Mouse (Mus musculus): ENCODE results near the gene Mars. TPM values are rescaled to one million over a fixed set of nuclear protein-coding genes. Genes with fewer than 3 reads are reported as not detected.
"Not testable (repeated sequence)": the region's sequence is repeated elsewhere in the genome, so short reads cannot be mapped to it uniquely, and the experiment has no call there.

Mars gene
- polyA plus RNA-seq, 1 experiment from 2014 or later: 122 TPM

GRCm38 (mm10) chr10:127319969-127320368 is 8.4 kb upstream of the Mars start:
- peaks cover 18% of the 10 kb centered on the region for H3K27me3 ChIP-seq
- no peaks in the 10 kb centered on the region for H3K4me1 ChIP-seq
- no peaks in the 10 kb centered on the region for H3K9me3 ChIP-seq
- no peaks in the 10 kb centered on the region for H3K36me3 ChIP-seq
- no peak overlapping the region for H3K9ac ChIP-seq
- 73% methylated on average over 7 of the region's 7 CpGs for WGBS
- no peak overlapping the region for H3K4me3 ChIP-seq
- no peak overlapping the region for H3K4me2 ChIP-seq (replicated peaks)
- no peak overlapping the region for H3K27ac ChIP-seq
- ATAC-seq (ENCODE audit: low FRiP score, low read depth): no peak

DNA sequence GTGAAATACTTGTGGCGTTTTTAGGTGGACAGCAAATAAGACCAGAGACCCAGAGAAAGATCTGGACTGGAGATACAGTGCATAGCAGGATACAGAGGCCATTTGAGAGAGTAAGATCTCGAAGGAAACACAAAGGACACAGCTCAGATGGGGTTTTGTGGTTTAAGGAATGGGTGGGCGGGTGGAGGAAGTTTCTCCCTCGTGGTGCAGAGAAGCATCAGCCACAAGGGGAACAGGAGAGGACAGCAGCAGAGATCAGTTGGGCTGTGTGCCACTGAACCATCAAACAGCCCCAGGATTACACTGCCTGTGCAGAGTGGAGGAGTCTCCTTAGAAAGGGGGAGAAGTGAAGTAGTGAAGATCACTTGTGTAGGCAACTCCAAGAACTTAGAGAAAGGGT is 6.4 kb upstream of the Mars start:
- H3K27me3 ChIP-seq: peaks cover 10% of the 10 kb centered on the region; the same call in 1 of the 2 replicates
- H3K4me2 ChIP-seq (replicated peaks): no peak overlapping the region
- no peak for ATAC-seq (ENCODE audit: low FRiP score, low read depth)
- H3K9me3 ChIP-seq: no peaks in the 10 kb centered on the region
- no peaks in the 10 kb centered on the region for H3K36me3 ChIP-seq
- 45% methylated on average over 4 of the region's 4 CpGs for WGBS
- H3K4me3 ChIP-seq: no peak overlapping the region
- H3K4me1 ChIP-seq: no peaks in the 10 kb centered on the region
- H3K9ac ChIP-seq: no peak overlapping the region; the same call in 1 of the 2 replicates
- H3K27ac ChIP-seq: no peak overlapping the region

GRCm38 (mm10) chr10:127317277-127317676 is 5.7 kb upstream of the Mars start:
- ATAC-seq (ENCODE audit: low FRiP score, low read depth): no peak
- 87% methylated on average over 2 of the region's 2 CpGs for WGBS

DNA sequence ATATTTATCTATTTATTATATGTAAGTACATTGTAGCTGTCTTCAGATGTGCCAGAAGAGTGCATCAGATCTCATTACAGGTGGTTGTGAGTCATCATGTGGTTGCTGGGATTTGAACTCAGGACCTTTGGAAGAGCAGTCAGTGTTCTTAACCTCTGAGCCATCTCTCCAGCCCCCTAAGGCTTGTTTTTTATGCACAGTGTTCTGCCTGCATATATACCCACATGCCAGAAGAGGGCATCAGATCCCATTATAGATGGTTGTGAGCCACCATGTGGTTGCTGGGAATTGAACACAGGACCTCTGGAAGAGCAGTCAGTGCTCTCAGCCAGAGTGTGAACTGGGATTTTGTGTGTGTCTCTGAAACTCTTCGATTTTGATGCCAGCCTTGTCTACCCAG is 3.4 kb upstream of the Mars start:
- not testable (repeated sequence) for H3K27ac ChIP-seq; H3K36me3 ChIP-seq; H3K9me3 ChIP-seq; H3K4me2 ChIP-seq (replicated peaks); H3K4me3 ChIP-seq; H3K27me3 ChIP-seq; ATAC-seq (ENCODE audit: low FRiP score, low read depth); H3K9ac ChIP-seq
- H3K4me1 ChIP-seq: peaks cover 10% of the 10 kb centered on the region
- WGBS: 83% methylated on average over 1 of the region's 1 CpGs

More at GRCm38 (mm10) chr10:127317277-127317676, 5.7 kb upstream of the Mars start:
- H3K4me2 ChIP-seq (replicated peaks): no peak overlapping the region
- peaks cover 4% of the 10 kb centered on the region; the same call in 1 of the 2 replicates for H3K27me3 ChIP-seq
- H3K27ac ChIP-seq: no peak overlapping the region
- H3K4me3 ChIP-seq: no peak overlapping the region
- no peaks in the 10 kb centered on the region for H3K9me3 ChIP-seq
- H3K9ac ChIP-seq: no peak overlapping the region
- H3K4me1 ChIP-seq: no peaks in the 10 kb centered on the region
- H3K36me3 ChIP-seq: no peaks in the 10 kb centered on the region

DNA sequence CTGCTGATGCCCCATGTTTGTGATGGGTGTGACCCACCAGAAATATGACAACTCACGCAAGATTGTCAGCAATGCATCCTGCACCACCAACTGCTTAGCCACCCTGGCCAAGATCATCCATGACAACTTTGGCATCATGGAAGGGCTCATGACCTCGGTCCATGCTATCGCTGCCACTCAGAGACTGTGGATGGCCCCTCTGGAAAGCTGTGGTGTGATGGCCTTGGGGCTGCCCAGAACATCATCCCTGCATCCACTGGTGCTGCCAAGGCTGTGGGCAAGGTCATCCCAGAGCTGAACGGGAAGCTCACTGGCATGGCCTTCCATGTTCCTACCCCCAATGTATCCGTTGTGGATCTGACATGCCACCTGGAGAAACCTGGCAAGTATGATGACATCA is 1.9 kb upstream of the Mars start:
- not testable (repeated sequence) for H3K4me2 ChIP-seq (replicated peaks); H3K9ac ChIP-seq
- 86% methylated on average over 5 of the region's 5 CpGs for WGBS

DNA sequence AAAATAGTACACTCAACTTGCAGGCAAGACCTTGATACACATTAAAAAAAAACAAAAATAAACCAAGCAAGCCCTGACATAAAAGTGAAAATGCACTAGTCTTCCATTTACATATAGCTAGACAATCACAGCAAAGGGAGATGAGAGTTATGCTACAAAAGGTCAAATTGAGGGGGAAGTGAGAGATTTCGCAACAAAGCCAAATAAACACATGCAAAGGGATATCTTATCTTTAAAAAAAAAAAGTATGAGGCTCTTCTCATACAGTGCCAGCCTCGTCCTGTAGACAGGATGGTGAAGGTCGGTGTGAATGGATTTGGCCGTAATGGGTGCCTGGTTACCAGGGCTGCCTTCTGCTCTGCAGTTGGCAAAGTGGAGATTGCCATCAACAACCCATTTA is 1.3 kb upstream of the Mars start:
- H3K4me1 ChIP-seq: peaks cover 10% of the 10 kb centered on the region
- 82% methylated on average over 4 of the region's 4 CpGs for WGBS
- no peaks in the 10 kb centered on the region for H3K27me3 ChIP-seq
- peaks cover 15% of the 10 kb centered on the region for H3K36me3 ChIP-seq
- no peak overlapping the region for H3K4me3 ChIP-seq
- H3K9me3 ChIP-seq: no peaks in the 10 kb centered on the region
- no peak overlapping the region for H3K4me2 ChIP-seq (replicated peaks)
- no peak overlapping the region for H3K9ac ChIP-seq
- ATAC-seq (ENCODE audit: low FRiP score, low read depth): no peak
- no peak overlapping the region for H3K27ac ChIP-seq

More for the DNA sequence above, 1.9 kb upstream of the Mars start:
- ATAC-seq (ENCODE audit: low FRiP score, low read depth); H3K4me3 ChIP-seq; H3K27me3 ChIP-seq; H3K27ac ChIP-seq; H3K9me3 ChIP-seq; H3K36me3 ChIP-seq: not testable (repeated sequence)
- peaks cover 10% of the 10 kb centered on the region for H3K4me1 ChIP-seq

GRCm38 (mm10) chr10:127312356-127312676 is 730 bp upstream of the Mars start:
- Histone ChIP-seq H3K9ac (peak overlapping the region; percentile 79; the same call in 1 of the 2 replicates), H3K4me3 (peak overlapping the region; percentile 74), H3K27ac (peak overlapping the region; percentile 33; the same call in 1 of the 2 replicates), H3K9me3 (no peaks in the 10 kb centered on the region), H3K4me1 (peaks cover 10% of the 10 kb centered on the region), H3K36me3 (peaks cover 20% of the 10 kb centered on the region), H3K27me3 (no peaks in the 10 kb centered on the region), H3K4me2 (replicated peaks) (peak overlapping the region; percentile 83)
- WGBS: 3% methylated on average over 4 of the region's 4 CpGs
- peak; percentile 38; the same call in 1 of the 2 replicates for ATAC-seq (ENCODE audit: low FRiP score, low read depth)

GRCm38 (mm10) chr10:127310523-127311475 is 787 bp downstream of the Mars start:
- H3K36me3 ChIP-seq: peaks cover 36% of the 10 kb centered on the region
- peak; percentile 45 for ATAC-seq (ENCODE audit: low FRiP score, low read depth)
- peaks cover 10% of the 10 kb centered on the region for H3K4me1 ChIP-seq
- H3K27ac ChIP-seq: peak overlapping the region; percentile 53
- peak overlapping the region; percentile 83 for H3K4me2 ChIP-seq (replicated peaks)
- no peaks in the 10 kb centered on the region for H3K9me3 ChIP-seq
- peak overlapping the region; percentile 79 for H3K9ac ChIP-seq
- H3K27me3 ChIP-seq: no peaks in the 10 kb centered on the region
- H3K4me3 ChIP-seq: peak overlapping the region; percentile 74
- 33% methylated on average over 23 of the region's 23 CpGs for WGBS

DNA sequence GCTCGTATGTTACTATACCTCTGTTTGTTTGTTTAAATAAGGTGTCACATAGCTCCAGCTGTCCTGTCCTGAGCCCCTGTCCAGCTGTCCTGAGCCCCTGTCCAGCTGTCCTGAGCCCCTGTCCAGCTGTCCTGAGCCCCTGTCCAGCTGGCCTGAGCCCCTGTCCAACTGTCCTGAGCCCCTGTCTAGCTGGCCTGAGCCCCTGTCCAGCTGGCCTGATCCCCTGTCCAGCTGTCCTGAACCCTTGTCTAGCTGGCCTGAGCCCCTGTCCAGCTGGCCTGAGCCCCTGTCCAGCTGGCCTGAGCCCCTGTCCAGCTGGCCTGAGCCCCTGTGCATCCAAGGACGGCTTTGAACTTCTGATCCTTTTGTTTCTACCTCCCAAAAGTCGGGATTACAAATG is 2.4 kb downstream of the Mars start:
- H3K27ac ChIP-seq; H3K27me3 ChIP-seq; ATAC-seq (ENCODE audit: low FRiP score, low read depth); H3K9ac ChIP-seq; H3K4me2 ChIP-seq (replicated peaks); H3K4me3 ChIP-seq; H3K9me3 ChIP-seq: not testable (repeated sequence)
- H3K4me1 ChIP-seq: peaks cover 10% of the 10 kb centered on the region
- 90% methylated on average over 3 of the region's 3 CpGs for WGBS
- H3K36me3 ChIP-seq: peaks cover 52% of the 10 kb centered on the region

GRCm38 (mm10) chr10:127303136-127303535 is 8.4 kb downstream of the Mars start:
- no peak overlapping the region for H3K4me3 ChIP-seq
- no peaks in the 10 kb centered on the region for H3K4me1 ChIP-seq
- H3K36me3 ChIP-seq: peaks cover 94% of the 10 kb centered on the region
- no peak overlapping the region for H3K4me2 ChIP-seq (replicated peaks)
- 93% methylated on average over 11 of the region's 11 CpGs for WGBS
- no peak overlapping the region for H3K9ac ChIP-seq
- no peaks in the 10 kb centered on the region for H3K27me3 ChIP-seq
- no peak overlapping the region for H3K27ac ChIP-seq
- ATAC-seq (ENCODE audit: low FRiP score, low read depth): no peak
- no peaks in the 10 kb centered on the region for H3K9me3 ChIP-seq

DNA sequence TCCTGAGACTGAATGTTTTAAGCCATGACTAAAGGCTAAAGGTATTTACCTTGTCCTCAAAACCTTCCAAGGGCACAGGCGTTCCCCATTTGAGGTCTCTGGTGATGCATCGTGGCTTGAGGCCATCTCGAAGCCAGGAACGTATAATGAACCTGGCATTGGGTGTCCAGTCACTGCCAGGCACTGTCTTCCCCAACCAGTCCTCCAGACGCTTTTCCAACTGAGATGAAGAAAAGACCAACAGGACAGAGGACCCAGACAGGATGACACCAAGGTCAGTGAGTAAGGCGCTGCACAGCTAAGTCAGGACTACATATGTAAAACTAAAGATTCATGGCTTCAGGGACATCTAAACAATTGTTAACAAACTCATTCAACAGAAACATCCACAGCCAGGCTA is 11.2 kb downstream of the Mars start:
- Histone ChIP-seq H3K4me1 (no peaks in the 10 kb centered on the region), H3K4me3 (no peak overlapping the region), H3K36me3 (peaks cover 93% of the 10 kb centered on the region), H3K27me3 (no peaks in the 10 kb centered on the region), H3K9me3 (no peaks in the 10 kb centered on the region), H3K27ac (no peak overlapping the region), H3K4me2 (replicated peaks) (no peak overlapping the region), H3K9ac (no peak overlapping the region)
- 90% methylated on average over 6 of the region's 6 CpGs for WGBS
- no peak for ATAC-seq (ENCODE audit: low FRiP score, low read depth)

DNA sequence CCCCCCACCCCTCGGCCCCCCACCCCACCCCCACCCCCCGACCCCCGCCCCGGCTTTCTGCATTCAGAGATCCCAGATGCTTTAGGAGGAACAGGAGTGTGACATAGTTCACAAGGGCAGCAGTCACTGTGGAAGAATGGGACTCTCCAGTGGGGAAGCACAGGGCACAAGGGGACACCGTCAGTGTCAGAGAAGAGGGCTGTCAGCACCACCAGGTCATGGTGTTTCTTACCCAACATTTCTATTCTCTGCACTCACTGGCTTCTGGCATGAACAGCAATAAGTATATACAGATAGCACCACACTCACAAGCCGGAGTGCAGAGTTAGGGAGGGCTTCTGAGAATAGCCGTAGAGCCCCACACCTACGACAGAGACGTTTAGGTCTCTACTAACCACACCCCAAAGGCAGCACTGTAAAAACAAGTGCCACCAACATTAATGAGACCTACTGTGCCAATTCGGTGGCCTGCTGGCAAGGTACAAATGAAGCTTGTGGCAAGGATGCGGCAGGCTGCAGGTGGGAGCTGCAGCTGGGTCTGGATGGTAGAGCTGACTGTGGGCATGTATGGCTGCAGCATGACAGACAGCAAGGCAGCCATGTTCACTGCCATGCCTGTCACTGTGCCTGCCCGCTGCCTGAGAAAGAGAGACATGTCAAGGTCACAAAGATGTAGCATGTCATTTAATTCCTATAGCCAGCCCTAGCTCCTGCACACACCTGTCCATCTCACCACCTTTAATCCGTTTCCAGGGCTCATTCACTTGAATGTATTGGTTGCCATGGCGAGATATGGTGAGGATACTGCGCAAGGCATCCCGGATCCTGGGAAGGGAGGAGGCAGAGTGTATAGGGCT is 14.3 kb downstream of the Mars start:
- Histone ChIP-seq H3K27ac (no peak overlapping the region), H3K4me3 (no peak overlapping the region), H3K9me3 (no peaks in the 10 kb centered on the region), H3K27me3 (no peaks in the 10 kb centered on the region), H3K36me3 (peaks cover 87% of the 10 kb centered on the region), H3K4me2 (replicated peaks) (no peak overlapping the region), H3K9ac (no peak overlapping the region), H3K4me1 (peaks cover 7% of the 10 kb centered on the region)
- no peak for ATAC-seq (ENCODE audit: low FRiP score, low read depth)
- 90% methylated on average over 16 of the region's 16 CpGs for WGBS

Data from limb, embryonic 13.5 days (tissue).